8 mouse cellular contexts compared by ENCODE assay signal in the genomic region with DNA sequence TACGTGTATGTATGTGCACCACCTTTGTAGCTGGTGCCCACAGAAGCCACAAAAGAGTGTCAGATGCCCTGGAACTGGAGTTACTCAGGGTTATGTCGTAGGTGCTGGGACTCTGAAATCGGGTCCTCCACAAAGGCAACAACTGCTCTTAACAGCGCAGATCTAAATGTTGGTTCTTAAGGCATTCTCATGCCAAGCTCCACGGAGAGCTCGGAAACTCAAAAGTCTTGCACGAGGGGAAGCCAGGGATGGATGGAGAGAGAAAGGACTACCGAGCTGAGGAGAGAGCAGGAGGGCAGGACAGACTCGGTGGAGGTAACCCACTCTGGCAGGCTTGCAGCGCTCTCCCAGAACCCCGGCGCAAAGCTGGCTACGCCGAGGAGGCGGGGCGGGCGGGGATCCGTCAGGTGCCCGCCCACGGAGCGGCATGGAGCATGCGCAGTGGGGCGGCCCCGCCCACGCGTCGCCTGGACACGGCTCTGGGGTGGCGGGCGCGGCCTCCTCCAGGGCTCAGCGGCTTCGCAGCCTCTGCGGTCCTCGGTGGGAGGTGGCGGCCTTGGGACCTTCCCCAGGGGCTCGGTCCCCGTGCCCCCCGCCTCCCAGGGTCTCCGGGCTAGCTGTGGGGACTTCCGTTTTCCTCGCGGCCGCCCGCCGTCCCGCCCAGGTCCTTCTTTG. TPM values are rescaled to one million over a fixed set of nuclear protein-coding genes. Genes with fewer than 3 reads are reported as not detected.
A peak's percentile ranks its signal among the peaks of the same experiment; 100 is the strongest.
DNase-seq lines count a peak whose midpoint lies in the region; ATAC-seq and TF ChIP-seq lines count a peak whose summit lies in the region.

A gene (plus strand): TSS at position 516 of the 675 bp plus-strand sequence.

- peak within 1 kb of the TSS; percentile 78 for H3K4me3 ChIP-seq in hindbrain, embryonic 15.5 days

- 1% methylated on average over 44 of the region's 47 CpGs for WGBS in hindbrain, embryonic 15.5 days

- peaks cover 21% of the 10 kb centered on the region for H3K4me1 ChIP-seq in hindbrain, embryonic 15.5 days (replicated peaks)

- ATAC-seq in Patski, result peak; percentile 92
- ATAC-seq in hindbrain, embryonic 15.5 days (ENCODE audit: low FRiP score, low read depth), result peak; percentile 98

- in situ Hi-C loops in Patski (cut with MboI; ENCODE audit: low pct_unique_long_range_greater_than_20kb), result no loop called here

- no peaks in the 10 kb centered on the region for H3K27me3 ChIP-seq in Patski
- H3K27me3 ChIP-seq in hindbrain, embryonic 15.5 days, result no peaks in the 10 kb centered on the region

- peaks cover 16% of the 10 kb centered on the region for H3K36me3 ChIP-seq in hindbrain, embryonic 15.5 days

- DNase-seq in Patski (ENCODE audit: low read depth, low spot score), result peak; percentile 43
- DNase-seq in cerebellum, postnatal 14 days, result peak; percentile 96 to 98
- DNase-seq in frontal cortex, postnatal 25 days (ENCODE audit: low spot score in 2 of 2), result peak; percentile 88 to 89
- peak; percentile 88 for DNase-seq in left cerebral cortex, adult 11 months (ENCODE audit: low spot score)
- peak; percentile 95 for DNase-seq in lung, postnatal 4 days
- peak; percentile 90 for DNase-seq in retina, postnatal 7 days (ENCODE audit: low read depth, low spot score)
- DNase-seq in urinary bladder, adult 2 months (ENCODE audit: low spot score), result peak; percentile 94

- TF ChIP-seq CTCF in Patski (IDR thresholded peaks at IDR 0.05), result no peak

- peak within 1 kb of the TSS; percentile 87 for H3K9ac ChIP-seq in hindbrain, embryonic 15.5 days

- H3K9me3 ChIP-seq in hindbrain, embryonic 15.5 days, result no peaks in the 10 kb centered on the region

- H3K4me2 ChIP-seq in hindbrain, embryonic 15.5 days, result peak within 1 kb of the TSS; percentile 64

- POLR2A ChIA-PET in Patski (lab: Charles Lee), result no interaction called here

- peak within 1 kb of the TSS; percentile 92 for H3K27ac ChIP-seq in hindbrain, embryonic 15.5 days (replicated peaks)

- CTCF ChIA-PET in Patski (lab: Charles Lee), result no interaction called here

RNA-seq across cellular contexts. Expression of the gene that starts here (rescaled TPM):
- 26.6 TPM for polyA plus RNA-seq in Patski (2021)
- 14.3 and 14.6 TPM in 2 replicates for polyA plus RNA-seq in hindbrain, embryonic 15.5 days (2015; fragmentation: Nextera tagmentation; extraction: Ambion mirVana)
- 6.6 and 6.9 TPM in 2 replicates for polyA plus RNA-seq in urinary bladder, adult 2 months (2012; rRNA removed)

Comparison
In these comparisons a context has a peak if more than half of its experiments do, and no peak if none do; other contexts are left out.
1. Peak in every context shown above with its lines: DNase-seq, ATAC-seq, H3K4me3 ChIP-seq and H3K27ac ChIP-seq.
2. DNase-seq: peak in every context shown above with its lines; median percentile 97 in cerebellum, postnatal 14 days; 95 in lung, postnatal 4 days; 94 in urinary bladder, adult 2 months; 90 in retina, postnatal 7 days; 88 in frontal cortex, postnatal 25 days; 88 in left cerebral cortex, adult 11 months; 43 in Patski.